Mouse (Mus musculus) olfactory bulb, adult 2 months (tissue): Measurements from ENCODE around the gene 2900026A02Rik.

Experiments used
- CTCF ChIP-seq: fragments of 200-500 bp; IDR thresholded peaks from 2 replicates; pipeline ENCODE4 v1.5.1; 2012; ENCODE audit warnings: low read depth, mild to moderate bottlenecking, low read length, moderate library complexity; ENCODE audit not compliant: insufficient read depth
- POLR2A ChIP-seq: fragments of 200-500 bp; IDR thresholded peaks from 2 replicates; pipeline ENCODE4 v1.6.1; 2012; ENCODE audit warnings: mild to moderate bottlenecking, low read depth, low read length, moderate library complexity; ENCODE audit not compliant: insufficient read depth

DNA sequence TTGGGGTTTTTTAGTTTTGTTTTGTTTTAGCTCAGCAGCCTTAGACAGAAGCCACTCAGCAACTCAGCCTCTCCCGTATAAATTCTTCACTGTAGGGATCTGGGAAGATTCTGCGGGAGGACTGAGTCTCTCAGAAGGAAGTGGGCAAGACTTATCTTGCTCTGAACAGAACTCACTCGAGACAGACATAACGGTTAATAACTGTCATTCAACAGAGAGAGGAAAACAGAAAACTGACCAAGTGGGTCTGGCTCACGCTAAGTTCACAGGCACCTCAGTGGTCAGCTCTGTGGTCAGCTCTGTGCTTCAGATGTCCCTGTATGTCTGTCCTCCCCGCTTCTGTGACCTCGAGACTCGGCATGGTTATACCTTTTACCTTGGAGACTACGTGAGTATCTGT, 101.7 kb downstream of the 2900026A02Rik start:
- no peak for TF ChIP-seq POLR2A
- TF ChIP-seq CTCF, result no peak
